Mouse (Mus musculus) CH12.LX (cell line): ENCODE data around the gene Aup1. TPM values are rescaled to one million over a fixed set of nuclear protein-coding genes. Genes with fewer than 3 reads are reported as not detected.

Experiments
- DNase-seq: peaks from one replicate; pipeline ENCODE4 v3.0.0-alpha.2; 2013; ENCODE audit errors: extremely low read depth
- H3K27ac ChIP-seq: 2 replicates; pipeline ENCODE4 v1.5.1; 2012; ENCODE audit warnings: low read depth, mild to moderate bottlenecking, control low read depth, moderate library complexity; ENCODE audit not compliant: insufficient read depth
- H3K27me3 ChIP-seq: replicated peaks from 2 replicates; pipeline ENCODE3; 2012; ENCODE audit warnings: inconsistent platforms
- H3K36me3 ChIP-seq, 2 experiments: replicated peaks in 1 of 2; 2 replicates each; pipeline versions ENCODE3 to v1.6.1; 2012; ENCODE audit warnings: inconsistent platforms in 1 of 2, low read length in 1 of 2, mild to moderate bottlenecking in 1 of 2, mixed read lengths in 1 of 2, moderate library complexity in 1 of 2; ENCODE audit not compliant: control insufficient read depth in 1 of 2, insufficient read depth in 1 of 2
- H3K4me1 ChIP-seq, 2 experiments: 2 replicates each; pipeline ENCODE4 v1.6.1; 2012; ENCODE audit warnings: inconsistent platforms in 1 of 2, moderate library complexity in 1 of 2; ENCODE audit not compliant: insufficient read depth in 2 of 2, control insufficient read depth in 1 of 2
- H3K4me2 ChIP-seq: 2 replicates; pipeline ENCODE4 v1.6.1; 2012; ENCODE audit warnings: low read depth, mild to moderate bottlenecking, control low read depth; ENCODE audit not compliant: poor library complexity, insufficient read depth, severe bottlenecking
- H3K4me3 ChIP-seq, 3 experiments: fragments of 150-350 bp in 1 of 3; sonication (generic) in 1 of 3; replicated peaks in 1 of 3; 2 replicates each; pipeline versions ENCODE3 to v1.5.1; 2011 to 2012; ENCODE audit warnings: low read depth in 2 of 3, low read length in 2 of 3, mild to moderate bottlenecking in 2 of 3, moderate library complexity in 2 of 3, control low read depth in 1 of 3, improper control_type of control experiment in 1 of 3, inconsistent platforms in 1 of 3, mixed read lengths in 1 of 3; ENCODE audit not compliant: poor library complexity in 1 of 3
- H3K79me2 ChIP-seq: replicated peaks from 2 replicates; pipeline ENCODE4 v1.6.1; 2012; ENCODE audit warnings: mild to moderate bottlenecking, moderate library complexity; ENCODE audit not compliant: control insufficient read depth, poor library complexity, insufficient read depth, severe bottlenecking; ENCODE audit errors: extremely low read depth
- H3K9ac ChIP-seq: 2 replicates; pipeline ENCODE4 v1.6.1; 2012; ENCODE audit warnings: low read depth, mild to moderate bottlenecking, control low read depth, moderate library complexity; ENCODE audit not compliant: insufficient read depth
- H3K9me3 ChIP-seq: replicated peaks from 2 replicates; pipeline ENCODE3; 2012; ENCODE audit warnings: low read length, inconsistent platforms, mixed read lengths
- BHLHE40 ChIP-seq: IDR thresholded peaks from 2 replicates; pipeline ENCODE4 v1.6.1; 2011; ENCODE audit warnings: mild to moderate bottlenecking, low read depth, low read length, improper control_type of control experiment
- CHD1 ChIP-seq: IDR thresholded peaks from 2 replicates; pipeline ENCODE4 v1.6.1; 2012; ENCODE audit warnings: low read depth, low read length, improper control_type of control experiment, inconsistent platforms
- CHD2 ChIP-seq: IDR thresholded peaks from 2 replicates; pipeline ENCODE4 v1.6.1; 2011; ENCODE audit warnings: low read length, improper control_type of control experiment
- CTCF ChIP-seq, 2 experiments: IDR thresholded peaks in 1 of 2; conservative IDR thresholded peaks in 1 of 2; 2 replicates each; pipeline ENCODE4 v1.5.1; 2011 to 2012; ENCODE audit warnings: low read depth in 2 of 2, low read length in 2 of 2, improper control_type of control experiment in 1 of 2, inconsistent platforms in 1 of 2, mild to moderate bottlenecking in 1 of 2, moderate library complexity in 1 of 2
- E2F4 ChIP-seq: IDR thresholded peaks from 2 replicates; pipeline ENCODE4 v1.6.1; 2011; ENCODE audit warnings: low read depth, low read length, improper control_type of control experiment; ENCODE audit not compliant: insufficient replicate concordance
- ELF1 ChIP-seq: IDR thresholded peaks from 2 replicates; pipeline ENCODE4 v1.6.1; 2014; ENCODE audit warnings: low read depth, mild to moderate bottlenecking, inconsistent platforms, low read length, improper control_type of control experiment
- EP300 ChIP-seq: IDR thresholded peaks from 2 replicates; pipeline ENCODE4 v1.6.1; 2011; ENCODE audit warnings: low read length, improper control_type of control experiment
- ETS1 ChIP-seq: conservative IDR thresholded peaks from 2 replicates; pipeline ENCODE4 v1.6.1; 2012; ENCODE audit warnings: low read depth, mild to moderate bottlenecking, inconsistent platforms, low read length, improper control_type of control experiment, moderate library complexity
- GABPA ChIP-seq: IDR thresholded peaks from 2 replicates; pipeline ENCODE4 v1.6.1; 2012; ENCODE audit warnings: low read depth, low read length, improper control_type of control experiment, inconsistent platforms; ENCODE audit not compliant: insufficient replicate concordance
- HCFC1 ChIP-seq: IDR thresholded peaks from 2 replicates; pipeline ENCODE4 v1.6.1; 2012; ENCODE audit warnings: low read depth, mild to moderate bottlenecking, inconsistent platforms, low read length, improper control_type of control experiment
- JUN ChIP-seq: IDR thresholded peaks from 2 replicates; pipeline ENCODE4 v1.6.1; 2011; ENCODE audit warnings: low read depth, mild to moderate bottlenecking, low read length, improper control_type of control experiment, moderate library complexity; ENCODE audit not compliant: insufficient read depth
- JUND ChIP-seq: conservative IDR thresholded peaks from 2 replicates; pipeline ENCODE4 v1.6.1; 2011; ENCODE audit warnings: low read depth, low read length, improper control_type of control experiment
- KAT2A ChIP-seq: IDR thresholded peaks from 2 replicates; pipeline ENCODE4 v1.6.1; 2012; ENCODE audit warnings: low read length, improper control_type of control experiment, inconsistent platforms; ENCODE audit not compliant: insufficient replicate concordance
- MAFK ChIP-seq: IDR thresholded peaks from 2 replicates; pipeline ENCODE4 v1.6.1; 2011; ENCODE audit warnings: low read length, improper control_type of control experiment; ENCODE audit not compliant: insufficient replicate concordance
- MAX ChIP-seq: IDR thresholded peaks from 2 replicates; pipeline ENCODE4 v1.6.1; 2011; ENCODE audit warnings: low read length, improper control_type of control experiment
- MEF2A ChIP-seq: IDR thresholded peaks from 2 replicates; pipeline ENCODE4 v1.6.1; 2014; ENCODE audit warnings: low read depth, mild to moderate bottlenecking, inconsistent platforms, low read length, improper control_type of control experiment, borderline replicate concordance
- MXI1 ChIP-seq: IDR thresholded peaks from 2 replicates; pipeline ENCODE4 v1.6.1; 2011; ENCODE audit warnings: mild to moderate bottlenecking, low read depth, low read length, improper control_type of control experiment
- MYC ChIP-seq: IDR thresholded peaks from 2 replicates; pipeline ENCODE4 v1.6.1; 2011; ENCODE audit warnings: low read depth, mild to moderate bottlenecking, improper control_type of control experiment, low read length
- NRF1 ChIP-seq: IDR thresholded peaks from 2 replicates; pipeline ENCODE4 v1.6.1; 2014; ENCODE audit warnings: low read depth, mild to moderate bottlenecking, inconsistent platforms, low read length, improper control_type of control experiment, moderate library complexity
- PAX5 ChIP-seq: IDR thresholded peaks from 2 replicates; pipeline ENCODE4 v1.6.1; 2012; ENCODE audit warnings: low read length, inconsistent platforms, mixed read lengths
- POLR2A ChIP-seq: IDR thresholded peaks from 2 replicates; pipeline ENCODE4 v1.6.1; 2011; ENCODE audit warnings: low read depth, mild to moderate bottlenecking, improper control_type of control experiment, low read length
- POLR2AphosphoS2 ChIP-seq: IDR thresholded peaks from 2 replicates; pipeline ENCODE4 v1.6.1; 2011; ENCODE audit warnings: low read depth, low read length, improper control_type of control experiment
- RAD21 ChIP-seq: IDR thresholded peaks from 2 replicates; pipeline ENCODE4 v1.6.1; 2011; ENCODE audit warnings: low read depth, mild to moderate bottlenecking, low read length, improper control_type of control experiment, moderate library complexity
- RCOR1 ChIP-seq: conservative IDR thresholded peaks from 2 replicates; pipeline ENCODE4 v1.6.1; 2012; ENCODE audit warnings: low read depth, mild to moderate bottlenecking, inconsistent platforms, low read length, improper control_type of control experiment
- SIN3A ChIP-seq: IDR thresholded peaks from 2 replicates; pipeline ENCODE4 v1.6.1; 2012; ENCODE audit warnings: low read length, improper control_type of control experiment, inconsistent platforms
- SMC3 ChIP-seq: IDR thresholded peaks from 2 replicates; pipeline ENCODE4 v1.6.1; 2011; ENCODE audit warnings: low read depth, low read length, improper control_type of control experiment
- TBP ChIP-seq: conservative IDR thresholded peaks from 2 replicates; pipeline ENCODE4 v1.6.1; 2011; ENCODE audit warnings: low read depth, low read length, improper control_type of control experiment
- TCF12 ChIP-seq: IDR thresholded peaks from 2 replicates; pipeline ENCODE4 v1.6.1; 2014; ENCODE audit warnings: low read depth, mild to moderate bottlenecking, inconsistent platforms, low read length, improper control_type of control experiment
- UBTF ChIP-seq: IDR thresholded peaks from 2 replicates; pipeline ENCODE4 v1.6.1; 2012; ENCODE audit warnings: low read depth, mild to moderate bottlenecking, inconsistent platforms, low read length, improper control_type of control experiment, moderate library complexity
- USF2 ChIP-seq: conservative IDR thresholded peaks from 2 replicates; pipeline ENCODE4 v1.6.1; 2011; ENCODE audit warnings: low read depth, low read length, improper control_type of control experiment
- ZC3H11A ChIP-seq: IDR thresholded peaks from 2 replicates; pipeline ENCODE4 v1.6.1; 2012; ENCODE audit warnings: low read depth, mild to moderate bottlenecking, inconsistent platforms, low read length, improper control_type of control experiment
- ZKSCAN1 ChIP-seq: IDR thresholded peaks from 2 replicates; pipeline ENCODE4 v1.6.1; 2012; ENCODE audit warnings: low read depth, inconsistent platforms, low read length, improper control_type of control experiment, borderline replicate concordance
- ZMIZ1 ChIP-seq: IDR thresholded peaks from 2 replicates; pipeline ENCODE4 v1.6.1; 2012; ENCODE audit warnings: low read depth, mild to moderate bottlenecking, inconsistent platforms, low read length, improper control_type of control experiment
- ZNF384 ChIP-seq: IDR thresholded peaks from 2 replicates; pipeline ENCODE4 v1.6.1; 2012; ENCODE audit warnings: low read depth, low read length, improper control_type of control experiment, inconsistent platforms
- dilution Hi-C: fragments of 300-500 bp; cut with MboI; formaldehyde crosslinking; loops from 2 replicates; pipeline ENCODE4 v1.14.3; 2020; ENCODE audit warnings: low sequenced_read_pairs; ENCODE audit not compliant: extremely low pct_unique_long_range_greater_than_20kb, extremely low pct_ligation_motif_present
- in situ Hi-C: fragments of 300-500 bp; cut with MboI; formaldehyde crosslinking; loops from 3 replicates; pipeline ENCODE4 v1.14.3; 2019; ENCODE audit warnings: low sequenced_read_pairs, low pct_ligation_motif_present, low pct_unique_long_range_greater_than_20kb, mixed read lengths
- polyA plus RNA-seq: library from polyadenylated mRNA; unstranded; fragments of >175 nt; gene quantifications from 2 replicates; pipeline ENCODE4 v1.2.1, GENCODE M21; 2012; ENCODE audit warnings: low read depth; ENCODE audit not compliant: insufficient read length
- total RNA-seq, 2 experiments: library from RNA; depleted of rRNA; stranded (reverse); fragments of 300-350 nt in 1 of 2; fragments of >200 nt in 1 of 2; gene quantifications; 2 replicates each; pipeline ENCODE4 v1.2.3; 2012 to 2014

Gene Aup1
- total and polyA plus RNA-seq, 3 experiments, result 119 to 324 (median 240) TPM

- Histone ChIP-seq H3K9ac (no peak overlapping the region), H3K36me3 (no peaks in the 10 kb centered on the region), H3K4me2 (no peak overlapping the region), H3K4me1 (peaks cover 12 to 51% of the 10 kb centered on the region in 2 experiments), H3K4me3 (no peak overlapping the region), H3K27me3 (no peaks in the 10 kb centered on the region), H3K9me3 (peaks cover 3% of the 10 kb centered on the region), H3K79me2 (no peaks in the 10 kb centered on the region), H3K27ac (no peak overlapping the region)
- DNase-seq, result no peak
- TF ChIP-seq KAT2A, result no peak
- TF ChIP-seq POLR2A, result no peak
- no peak for TF ChIP-seq JUND
- TF ChIP-seq GABPA, result no peak
- no peak for TF ChIP-seq SMC3
- no peak for TF ChIP-seq CHD1
- no peak for TF ChIP-seq TCF12
- TF ChIP-seq USF2, result no peak
- no peak for TF ChIP-seq UBTF
- TF ChIP-seq TBP, result no peak
- no peak for TF ChIP-seq ZKSCAN1
- no peak for TF ChIP-seq RAD21
- TF ChIP-seq CHD2, result no peak
- no peak for TF ChIP-seq NRF1
- TF ChIP-seq PAX5, result no peak
- no peak for TF ChIP-seq MAX
- TF ChIP-seq MEF2A, result no peak
- TF ChIP-seq RCOR1, result no peak
- in situ Hi-C loops, result loop anchor here (5.0 kb wide), 1 partner anchor 37 kb away; no protein-coding TSS in a partner anchor
- dilution Hi-C loops, result no loop called here
Observed at GRCm38 (mm10) chr6:83043993-83044392, 10.3 kb upstream of the Aup1 start.

- no peak overlapping the region for H3K27ac ChIP-seq
- no peak overlapping the region for H3K4me2 ChIP-seq
- in situ Hi-C loops, result loop anchor here (5.0 kb wide), 1 partner anchor 37 kb away; no protein-coding TSS in a partner anchor
- peaks cover 3% of the 10 kb centered on the region for H3K9me3 ChIP-seq
- DNase-seq, result peak; percentile 91
- H3K4me1 ChIP-seq, result peaks cover 12 to 49% of the 10 kb centered on the region in 2 experiments
- H3K27me3 ChIP-seq, result no peaks in the 10 kb centered on the region
- H3K9ac ChIP-seq, result no peak overlapping the region
- no peaks in the 10 kb centered on the region for H3K79me2 ChIP-seq
- dilution Hi-C loops, result no loop called here
- peaks cover 0 to 3% of the 10 kb centered on the region in 2 experiments for H3K36me3 ChIP-seq
- no peak overlapping the region for H3K4me3 ChIP-seq
- no peak for TF ChIP-seq HCFC1
- TF ChIP-seq MAFK, result no peak
- no peak for TF ChIP-seq JUN
- TF ChIP-seq E2F4, result no peak
- TF ChIP-seq ZKSCAN1, result no peak
- no peak for TF ChIP-seq RAD21
- TF ChIP-seq CHD1, result no peak
- no peak for TF ChIP-seq SIN3A
- no peak for TF ChIP-seq POLR2AphosphoS2
- no peak for TF ChIP-seq ZMIZ1
- no peak for TF ChIP-seq MEF2A
- no peak for TF ChIP-seq USF2
- TF ChIP-seq KAT2A, result no peak
- peak; percentile 82 for TF ChIP-seq EP300
- peak; percentile 81 for TF ChIP-seq BHLHE40
- TF ChIP-seq ZNF384, result no peak
- no peak for TF ChIP-seq NRF1
- TF ChIP-seq CTCF (conservative IDR thresholded peaks at IDR 0.05 in 1 of 2, IDR thresholded peaks at IDR 0.05 in 1 of 2; ENCODE audit: low read depth in 2 of 2, low read length in 2 of 2), result no peak
- TF ChIP-seq ELF1, result 0 out of 2 replicates have a peak, but pooled peaks have one; percentile 20
- TF ChIP-seq ZC3H11A, result no peak
- peak; percentile 90 for TF ChIP-seq MYC
- TF ChIP-seq ETS1, result peak; percentile 67
- no peak for TF ChIP-seq CHD2
- TF ChIP-seq MXI1, result no peak; the same call in 1 of the 2 replicates
Observed at GRCm38 (mm10) chr6:83044742-83045141, 9.6 kb upstream of the Aup1 start.
